Comparison of ENCODE assay signal across 16 mouse cellular contexts in genomic region chr16:6904984-6905383, GRCm38 (mm10).
"Had no signal": no experiment of that assay in that cellular context is flagged by ENCODE, and none has a peak within 500 bp of the region (broad histone marks: within the 10 kb centered on the region; RNA-seq: fewer than 3 reads in every experiment).

No protein-coding gene starts in this region.

- H3K27ac ChIP-seq: neural tube, embryonic 13.5 days; neural tube, embryonic 15.5 days; stomach, embryonic 15.5 days; stomach, postnatal 0 days had no signal

- H3K9me3 ChIP-seq: neural tube, embryonic 13.5 days; neural tube, embryonic 15.5 days; stomach, embryonic 15.5 days had no signal

- H3K9ac ChIP-seq: neural tube, embryonic 13.5 days; neural tube, embryonic 15.5 days; stomach, embryonic 15.5 days had no signal

- H3K4me2 ChIP-seq: neural tube, embryonic 13.5 days; neural tube, embryonic 15.5 days; stomach, embryonic 15.5 days had no signal

- DNase-seq: retina, postnatal 1 day; right cerebral cortex, adult 18-20 months; right cerebral cortex, postnatal 14 days; right cerebral cortex, postnatal 25 days; right cerebral cortex, postnatal 4 days; spleen, adult 18-20 months; thymus, adult 18-20 months; thymus, adult 2 months; thymus, postnatal 14 days; thymus, postnatal 25 days; thymus, postnatal 36 days; thymus, postnatal 4 days had no signal

- H3K4me1 ChIP-seq: stomach, embryonic 15.5 days had no signal

- H3K36me3 ChIP-seq: neural tube, embryonic 13.5 days; neural tube, embryonic 15.5 days; stomach, embryonic 15.5 days had no signal

- H3K4me3 ChIP-seq: neural tube, embryonic 13.5 days; neural tube, embryonic 15.5 days; stomach, embryonic 15.5 days had no signal

- H3K27me3 ChIP-seq: neural tube, embryonic 13.5 days; neural tube, embryonic 15.5 days; stomach, embryonic 15.5 days had no signal
